Mouse (Mus musculus): ENCODE data around the gene Setd4.

Gene Setd4

DNA sequence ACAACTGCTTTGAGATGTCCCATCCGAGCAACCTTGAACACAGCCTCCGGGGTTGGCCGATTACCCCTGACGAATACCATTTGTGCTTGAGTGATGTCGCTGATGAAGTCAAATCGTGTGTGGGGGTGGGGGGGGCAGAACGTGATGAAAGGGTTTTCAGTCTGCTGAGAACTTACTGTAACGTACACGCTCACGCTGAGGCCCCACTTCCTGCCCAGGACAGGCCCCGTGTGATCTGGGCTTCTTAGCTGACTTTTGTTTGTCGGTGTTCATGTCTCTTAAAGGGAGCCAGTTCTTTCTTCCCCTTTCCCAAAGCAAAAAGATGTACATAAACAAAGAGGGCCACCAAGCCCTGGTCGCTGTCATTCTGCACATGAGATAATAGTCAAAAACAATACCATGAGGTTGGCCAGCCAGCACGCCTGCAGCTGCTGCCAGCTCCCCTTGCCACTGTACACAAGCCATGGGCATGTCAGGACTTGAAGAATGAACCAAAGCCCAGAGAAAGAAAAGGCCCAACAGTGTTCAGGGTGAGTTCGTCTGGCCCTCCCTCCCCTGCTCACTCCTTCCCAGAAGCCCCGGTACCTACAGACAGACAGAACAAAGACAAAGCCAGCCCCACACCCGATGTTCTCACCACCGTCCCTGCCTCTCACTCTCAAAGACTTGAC lies 29.2 kb downstream of the Setd4 start:
- TF ChIP-seq POU5F1 (IDR thresholded peaks at IDR 0.05; ENCODE audit: borderline replicate concordance, low read length) (no peak), CTCF (conservative IDR thresholded peaks at IDR 0.05; ENCODE audit: low read length) (no peak), NANOG (IDR thresholded peaks at IDR 0.05; ENCODE audit: borderline replicate concordance, low read length) (no peak)
- H3K27me3 ChIP-seq (ENCODE audit: insufficient read depth, low read length) = no peaks in the 10 kb centered on the region
- peaks cover 34% of the 10 kb centered on the region for H3K9me3 ChIP-seq (ENCODE audit: low read length)
- H3K4me1 ChIP-seq (replicated peaks; ENCODE audit: low read depth, low read length) = peaks cover 27% of the 10 kb centered on the region
- no peaks in the 10 kb centered on the region for H3K36me3 ChIP-seq (ENCODE audit: insufficient read depth, low read length)
- H3K4me3 ChIP-seq (replicated peaks; ENCODE audit: low read length) = no peak overlapping the region

DNA sequence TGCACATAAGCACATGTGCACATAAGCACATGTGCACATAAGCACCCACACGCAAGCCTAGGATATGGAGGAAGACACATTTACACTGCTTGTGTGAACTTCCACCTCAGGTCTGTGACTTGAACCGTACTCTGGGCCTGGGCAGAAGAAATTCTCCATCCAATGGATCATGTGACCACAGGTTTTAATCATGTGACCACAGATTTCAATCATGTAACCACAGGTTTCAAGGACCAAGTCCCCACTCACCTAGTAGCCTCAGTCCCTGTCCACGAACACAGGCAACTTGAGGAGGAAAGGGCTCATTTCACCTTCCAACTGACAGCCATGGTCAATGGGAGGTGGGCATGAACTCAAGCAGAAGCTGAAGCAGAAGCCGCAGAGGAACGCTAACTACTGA lies 30.4 kb downstream of the Setd4 start:
- H3K36me3 ChIP-seq (ENCODE audit: insufficient read depth, low read length) = no peaks in the 10 kb centered on the region
- H3K4me3 ChIP-seq (replicated peaks; ENCODE audit: low read length) = no peak overlapping the region
- no peaks in the 10 kb centered on the region for H3K27me3 ChIP-seq (ENCODE audit: insufficient read depth, low read length)
- H3K9me3 ChIP-seq (ENCODE audit: low read length) = peaks cover 34% of the 10 kb centered on the region
- no peak for TF ChIP-seq CTCF (conservative IDR thresholded peaks at IDR 0.05; ENCODE audit: low read length)
- TF ChIP-seq POU5F1 (IDR thresholded peaks at IDR 0.05; ENCODE audit: borderline replicate concordance, low read length) = no peak
- TF ChIP-seq NANOG (IDR thresholded peaks at IDR 0.05; ENCODE audit: borderline replicate concordance, low read length) = no peak
- peaks cover 27% of the 10 kb centered on the region for H3K4me1 ChIP-seq (replicated peaks; ENCODE audit: low read depth, low read length)

DNA sequence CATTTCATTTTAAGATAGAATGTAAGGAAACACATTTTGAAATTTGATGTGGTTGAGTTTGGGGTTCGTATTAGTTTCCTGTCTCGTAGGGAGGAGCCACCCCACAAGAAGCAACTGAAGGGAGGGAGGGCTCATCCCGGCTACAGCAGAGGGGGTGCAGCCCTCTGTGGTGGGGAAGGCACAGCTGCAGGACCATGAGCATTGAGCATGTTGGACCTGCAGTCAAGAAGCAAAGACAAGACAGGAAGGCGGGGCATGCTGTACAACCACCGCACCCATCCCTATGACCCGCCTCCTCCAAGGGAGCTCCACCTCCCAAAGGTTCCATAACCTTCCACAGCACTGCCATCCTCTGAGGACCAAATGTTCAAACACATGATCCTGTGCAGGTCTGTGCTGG lies 31.5 kb downstream of the Setd4 start:
- no peaks in the 10 kb centered on the region for H3K36me3 ChIP-seq (ENCODE audit: insufficient read depth, low read length)
- H3K27me3 ChIP-seq (ENCODE audit: insufficient read depth, low read length) = no peaks in the 10 kb centered on the region
- peaks cover 27% of the 10 kb centered on the region for H3K4me1 ChIP-seq (replicated peaks; ENCODE audit: low read depth, low read length)
- no peak for TF ChIP-seq CTCF (conservative IDR thresholded peaks at IDR 0.05; ENCODE audit: low read length)
- TF ChIP-seq NANOG (IDR thresholded peaks at IDR 0.05; ENCODE audit: borderline replicate concordance, low read length) = no peak
- TF ChIP-seq POU5F1 (IDR thresholded peaks at IDR 0.05; ENCODE audit: borderline replicate concordance, low read length) = no peak
- peaks cover 34% of the 10 kb centered on the region for H3K9me3 ChIP-seq (ENCODE audit: low read length)
- H3K4me3 ChIP-seq (replicated peaks; ENCODE audit: low read length) = no peak overlapping the region

DNA sequence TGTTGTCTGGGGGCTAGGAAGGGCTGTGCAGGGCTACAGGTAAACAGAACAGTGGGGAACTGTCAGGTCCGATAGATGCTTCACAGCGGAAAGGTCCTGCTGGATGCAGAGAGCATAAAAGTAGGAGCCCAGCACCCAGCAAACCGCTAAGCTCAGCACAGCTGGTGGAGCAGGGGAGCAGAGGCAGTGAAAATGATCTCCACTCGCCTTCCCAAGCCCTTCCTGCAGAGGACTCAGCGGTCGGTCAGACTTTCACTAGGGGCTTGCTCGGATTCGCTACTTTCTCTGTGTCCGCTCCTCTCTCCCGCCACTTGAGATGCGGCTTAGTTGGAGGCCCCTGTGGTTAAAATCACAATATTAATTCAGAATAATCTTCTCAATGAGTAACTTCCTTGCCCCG lies 45.4 kb downstream of the Setd4 start:
- Histone ChIP-seq H3K4me3 (replicated peaks; ENCODE audit: low read length) (peak overlapping the region; percentile 30; the same call in 1 of the 2 replicates), H3K4me1 (replicated peaks; ENCODE audit: low read depth, low read length) (peaks cover 32% of the 10 kb centered on the region), H3K36me3 (ENCODE audit: insufficient read depth, low read length) (no peaks in the 10 kb centered on the region), H3K9me3 (ENCODE audit: low read length) (0 out of 2 replicates have a peak, but pooled peaks cover 4% of the 10 kb centered on the region), H3K27me3 (ENCODE audit: insufficient read depth, low read length) (no peaks in the 10 kb centered on the region)
- TF ChIP-seq POU5F1 (IDR thresholded peaks at IDR 0.05; ENCODE audit: borderline replicate concordance, low read length) = no peak
- TF ChIP-seq CTCF (conservative IDR thresholded peaks at IDR 0.05; ENCODE audit: low read length) = no peak
- TF ChIP-seq NANOG (IDR thresholded peaks at IDR 0.05; ENCODE audit: borderline replicate concordance, low read length) = no peak

DNA sequence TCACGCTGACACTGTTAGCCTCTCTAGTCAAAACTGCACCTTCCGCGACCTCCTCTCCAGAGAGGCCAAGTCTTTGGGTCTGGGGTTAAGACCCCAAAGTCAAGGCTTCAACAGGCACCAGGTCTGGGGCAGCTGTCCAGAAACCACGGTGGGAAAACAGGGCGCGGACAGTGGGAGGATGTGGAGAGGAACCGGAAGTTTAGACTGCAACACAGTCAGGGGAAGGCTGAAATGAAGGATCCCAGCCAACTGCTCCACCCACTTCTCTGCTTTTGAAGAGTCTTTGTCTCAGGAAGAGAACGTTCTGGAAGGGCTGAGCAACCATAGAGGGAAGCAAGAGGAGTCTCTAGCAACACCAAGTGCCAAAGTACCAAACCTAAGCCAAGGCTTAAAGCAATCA lies 46.2 kb downstream of the Setd4 start:
- Histone ChIP-seq H3K4me1 (replicated peaks; ENCODE audit: low read depth, low read length) (peaks cover 32% of the 10 kb centered on the region), H3K9me3 (ENCODE audit: low read length) (0 out of 2 replicates have a peak, but pooled peaks cover 4% of the 10 kb centered on the region), H3K36me3 (ENCODE audit: insufficient read depth, low read length) (no peaks in the 10 kb centered on the region), H3K27me3 (ENCODE audit: insufficient read depth, low read length) (no peaks in the 10 kb centered on the region), H3K4me3 (replicated peaks; ENCODE audit: low read length) (no peak overlapping the region)
- TF ChIP-seq CTCF (conservative IDR thresholded peaks at IDR 0.05; ENCODE audit: low read length) (no peak), NANOG (IDR thresholded peaks at IDR 0.05; ENCODE audit: borderline replicate concordance, low read length) (no peak), POU5F1 (IDR thresholded peaks at IDR 0.05; ENCODE audit: borderline replicate concordance, low read length) (no peak)

DNA sequence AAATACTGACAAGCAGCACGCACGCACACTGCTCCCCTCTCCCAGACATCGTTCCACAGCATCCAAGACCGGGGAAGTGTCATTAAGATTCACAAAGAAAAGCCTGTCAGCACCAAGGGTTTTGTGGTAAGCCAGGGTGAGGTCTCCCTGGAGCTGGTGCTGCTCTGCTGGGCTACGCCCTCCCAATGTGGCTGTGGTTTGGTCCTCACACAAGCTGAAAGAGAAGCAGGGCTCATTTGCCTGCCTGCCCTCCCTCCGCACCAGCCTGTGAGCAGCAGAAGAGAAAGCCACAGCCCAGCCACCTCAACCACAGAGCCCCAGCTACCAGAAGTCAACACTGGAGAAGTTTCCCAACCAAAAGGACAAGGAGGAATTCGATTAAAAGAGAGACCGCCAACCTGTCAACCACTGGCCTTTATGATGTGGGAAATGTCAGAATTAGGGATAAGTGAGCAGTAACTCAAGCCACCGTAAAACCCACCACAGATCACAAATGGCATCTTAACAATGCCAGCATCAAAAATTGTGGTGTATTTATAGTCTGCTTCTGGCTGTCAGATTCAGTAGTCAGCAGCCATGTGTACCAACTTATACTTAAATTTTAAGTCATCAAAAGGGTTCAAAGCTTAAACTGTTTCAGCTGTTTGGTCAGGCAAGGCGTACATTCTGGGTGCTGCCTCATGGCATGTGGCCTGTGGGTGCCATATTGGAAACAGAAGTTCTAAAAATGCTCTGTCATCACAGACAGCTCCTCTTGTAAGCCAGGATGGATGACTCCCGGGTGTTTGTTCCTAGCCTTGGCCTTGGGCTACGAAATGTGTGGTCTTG lies 51.0 kb downstream of the Setd4 start:
- no peaks in the 10 kb centered on the region for H3K9me3 ChIP-seq (ENCODE audit: low read length)
- peaks cover 7% of the 10 kb centered on the region; the same call in 1 of the 2 replicates for H3K27me3 ChIP-seq (ENCODE audit: insufficient read depth, low read length)
- peaks cover 28% of the 10 kb centered on the region for H3K4me1 ChIP-seq (replicated peaks; ENCODE audit: low read depth, low read length)
- H3K36me3 ChIP-seq (ENCODE audit: insufficient read depth, low read length) = no peaks in the 10 kb centered on the region
- TF ChIP-seq CTCF (conservative IDR thresholded peaks at IDR 0.05; ENCODE audit: low read length) = no peak
- TF ChIP-seq NANOG (IDR thresholded peaks at IDR 0.05; ENCODE audit: borderline replicate concordance, low read length) = no peak
- no peak for TF ChIP-seq POU5F1 (IDR thresholded peaks at IDR 0.05; ENCODE audit: borderline replicate concordance, low read length)
- H3K4me3 ChIP-seq (replicated peaks; ENCODE audit: low read length) = no peak overlapping the region

DNA sequence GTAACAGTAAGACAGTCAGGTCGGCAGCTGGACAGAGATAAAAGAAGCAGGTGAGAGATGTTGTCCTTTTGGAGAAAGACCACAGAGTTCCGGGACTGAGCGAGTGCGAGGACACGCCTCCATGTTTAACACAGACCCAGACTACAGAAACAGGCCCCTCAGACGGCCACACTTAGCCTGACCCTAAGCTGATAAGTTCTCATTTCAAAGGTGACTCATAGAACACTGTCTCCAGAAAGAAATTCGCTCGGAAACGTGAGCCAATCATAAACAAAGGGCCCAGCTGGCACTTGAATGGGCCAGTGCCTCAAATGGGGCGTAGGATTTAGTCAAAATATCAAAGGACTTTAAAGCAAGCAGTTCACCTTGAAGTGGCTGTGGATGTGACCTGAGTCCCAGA lies 54.6 kb downstream of the Setd4 start:
- Histone ChIP-seq H3K4me1 (replicated peaks; ENCODE audit: low read depth, low read length) (peaks cover 19% of the 10 kb centered on the region), H3K9me3 (ENCODE audit: low read length) (no peaks in the 10 kb centered on the region), H3K36me3 (ENCODE audit: insufficient read depth, low read length) (no peaks in the 10 kb centered on the region), H3K4me3 (replicated peaks; ENCODE audit: low read length) (peak overlapping the region; percentile 17; the same call in 1 of the 2 replicates), H3K27me3 (ENCODE audit: insufficient read depth, low read length) (peaks cover 7% of the 10 kb centered on the region; the same call in 1 of the 2 replicates)
- no peak for TF ChIP-seq CTCF (conservative IDR thresholded peaks at IDR 0.05; ENCODE audit: low read length)

DNA sequence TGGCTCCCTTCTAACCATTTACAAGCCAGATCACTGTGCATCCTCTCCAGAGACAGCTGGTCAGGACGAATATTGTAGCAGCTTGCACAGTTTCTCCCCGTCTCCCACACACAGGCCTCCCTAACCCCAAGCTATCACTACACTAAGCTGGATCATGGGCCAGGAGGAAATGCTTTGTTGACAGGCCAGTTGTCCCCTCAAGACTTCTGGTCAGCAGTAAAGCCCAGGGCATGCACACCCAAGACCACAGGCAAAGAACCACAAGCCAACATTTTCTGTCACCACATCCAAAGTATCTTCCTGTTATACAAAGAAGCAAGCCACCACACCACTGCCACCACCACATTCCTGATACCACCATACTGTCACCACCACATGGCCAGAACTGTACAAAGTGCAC lies 55.8 kb downstream of the Setd4 start:
- Histone ChIP-seq H3K9me3 (ENCODE audit: low read length) (no peaks in the 10 kb centered on the region), H3K36me3 (ENCODE audit: insufficient read depth, low read length) (no peaks in the 10 kb centered on the region), H3K4me1 (replicated peaks; ENCODE audit: low read depth, low read length) (peaks cover 19% of the 10 kb centered on the region), H3K27me3 (ENCODE audit: insufficient read depth, low read length) (peaks cover 7% of the 10 kb centered on the region; the same call in 1 of the 2 replicates), H3K4me3 (replicated peaks; ENCODE audit: low read length) (no peak overlapping the region)
- TF ChIP-seq CTCF (conservative IDR thresholded peaks at IDR 0.05; ENCODE audit: low read length) (no peak), NANOG (IDR thresholded peaks at IDR 0.05; ENCODE audit: borderline replicate concordance, low read length) (no peak), POU5F1 (IDR thresholded peaks at IDR 0.05; ENCODE audit: borderline replicate concordance, low read length) (no peak)
